Mouse (Mus musculus): ENCODE data around the gene Add3.

DNA sequence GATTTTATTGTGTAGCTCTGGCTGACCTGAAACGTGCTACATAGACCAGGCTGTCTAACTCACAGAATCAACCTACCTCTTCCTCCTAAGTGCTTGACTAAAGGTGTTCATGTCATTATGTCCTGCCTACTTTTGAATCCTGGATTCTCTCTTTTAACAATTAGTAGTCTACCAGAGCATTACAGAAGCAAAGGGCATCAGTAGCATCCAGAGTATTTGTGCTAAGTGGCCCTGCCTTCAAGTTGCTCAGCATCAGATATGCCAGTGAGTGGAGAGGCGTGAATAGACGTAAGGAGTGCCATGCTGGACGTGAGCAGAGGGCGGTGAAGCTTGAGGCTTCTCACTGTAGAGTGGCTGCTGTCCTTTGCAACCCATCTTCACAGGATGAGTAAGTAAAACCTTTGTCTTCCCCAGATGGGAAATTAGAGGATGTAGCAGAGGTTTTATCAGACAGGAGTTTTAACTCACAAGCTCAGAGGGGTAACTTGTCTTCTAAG lies 48.5 kb downstream of the Add3 start:
- TF ChIP-seq EP300 (optimal IDR thresholded peaks at IDR 0.05) (no peak), CTCF (IDR thresholded peaks at IDR 0.05; ENCODE audit: low read depth) (no peak)
